Mouse (Mus musculus): Measurements from ENCODE around the gene Dnaaf1. TPM values are rescaled to one million over a fixed set of nuclear protein-coding genes. Genes with fewer than 3 reads are reported as not detected.

Gene Dnaaf1
- polyA plus RNA-seq, 1 experiment from 2014 or later: 2.5 TPM

- Histone ChIP-seq H3K4me2 (ENCODE audit: low read depth, low read length) (peak overlapping the region; percentile 19; the same call in 1 of the 2 replicates), H3K9me3 (ENCODE audit: control insufficient read depth, low read length) (no peaks in the 10 kb centered on the region), H3K27ac (replicated peaks; ENCODE audit: low read depth, low read length) (no peak overlapping the region), H3K27me3 (replicated peaks; ENCODE audit: control insufficient read depth, insufficient read depth, low read length) (peaks cover 11% of the 10 kb centered on the region; the same call in 1 of the 2 replicates), H3K36me3 (ENCODE audit: control insufficient read depth, insufficient read depth, low read length) (no peaks in the 10 kb centered on the region), H3K4me1 (ENCODE audit: control insufficient read depth, insufficient read depth, low read length) (peaks cover 7% of the 10 kb centered on the region; the same call in 1 of the 2 replicates), H3K9ac (ENCODE audit: low read depth, low read length) (no peak overlapping the region), H3K4me3 (ENCODE audit: low read depth, low read length) (no peak overlapping the region)
- DNase-seq (ENCODE audit: low spot score) (no peak), ATAC-seq (ENCODE audit: low read depth) (no peak)
- 58% methylated on average over 17 of the region's 29 CpGs for WGBS
These were observed 57.9 kb downstream of the Dnaaf1 start for GRCm38 (mm10) chr8:119632909-119633308.

GRCm38 (mm10) chr8:119634616-119635336 lies 59.7 kb downstream of the Dnaaf1 start:
- peak; percentile 47 for ATAC-seq (ENCODE audit: low read depth)
- Histone ChIP-seq H3K4me3 (ENCODE audit: low read depth, low read length) (no peak overlapping the region), H3K4me2 (ENCODE audit: low read depth, low read length) (no peak overlapping the region), H3K36me3 (ENCODE audit: control insufficient read depth, insufficient read depth, low read length) (no peaks in the 10 kb centered on the region), H3K27me3 (replicated peaks; ENCODE audit: control insufficient read depth, insufficient read depth, low read length) (peaks cover 11% of the 10 kb centered on the region; the same call in 1 of the 2 replicates), H3K4me1 (ENCODE audit: control insufficient read depth, insufficient read depth, low read length) (peaks cover 7% of the 10 kb centered on the region; the same call in 1 of the 2 replicates), H3K9ac (ENCODE audit: low read depth, low read length) (no peak overlapping the region), H3K27ac (replicated peaks; ENCODE audit: low read depth, low read length) (no peak overlapping the region; the same call in 1 of the 2 replicates), H3K9me3 (ENCODE audit: control insufficient read depth, low read length) (no peaks in the 10 kb centered on the region)
- DNase-seq (ENCODE audit: low spot score): peak; percentile 66
- 26% methylated on average over 14 of the region's 14 CpGs for WGBS

GRCm38 (mm10) chr8:119635378-119635777 lies 60.3 kb downstream of the Dnaaf1 start, which contains the start of gene Kcng4:
TSS of gene Kcng4 (minus strand) at chr8:119635680.
- no peak within 1 kb of the TSS; the same call in 1 of the 2 replicates for H3K27ac ChIP-seq (replicated peaks; ENCODE audit: low read depth, low read length)
- H3K4me2 ChIP-seq (ENCODE audit: low read depth, low read length): no peak within 1 kb of the TSS; the same call in 1 of the 2 replicates
- no peak within 1 kb of the TSS for H3K9ac ChIP-seq (ENCODE audit: low read depth, low read length)
- 24% methylated on average over 6 of the region's 6 CpGs for WGBS
- H3K36me3 ChIP-seq (ENCODE audit: control insufficient read depth, insufficient read depth, low read length): no peaks in the 10 kb centered on the region
- H3K27me3 ChIP-seq (replicated peaks; ENCODE audit: control insufficient read depth, insufficient read depth, low read length): peaks cover 11% of the 10 kb centered on the region; the same call in 1 of the 2 replicates
- 0 out of 2 replicates have a peak, but pooled peaks have one; percentile 41 for ATAC-seq (ENCODE audit: low read depth)
- DNase-seq (ENCODE audit: low spot score): peak; percentile 35
- H3K9me3 ChIP-seq (ENCODE audit: control insufficient read depth, low read length): no peaks in the 10 kb centered on the region
- peaks cover 7% of the 10 kb centered on the region; the same call in 1 of the 2 replicates for H3K4me1 ChIP-seq (ENCODE audit: control insufficient read depth, insufficient read depth, low read length)
- no peak within 1 kb of the TSS for H3K4me3 ChIP-seq (ENCODE audit: low read depth, low read length)

GRCm38 (mm10) chr8:119635958-119636357 lies 60.9 kb downstream of the Dnaaf1 start:
- ATAC-seq (ENCODE audit: low read depth) (no peak), DNase-seq (ENCODE audit: low spot score) (no peak)
- no peak overlapping the region for H3K9ac ChIP-seq (ENCODE audit: low read depth, low read length)
- H3K4me3 ChIP-seq (ENCODE audit: low read depth, low read length): no peak overlapping the region
- H3K36me3 ChIP-seq (ENCODE audit: control insufficient read depth, insufficient read depth, low read length): no peaks in the 10 kb centered on the region
- no peak overlapping the region for H3K4me2 ChIP-seq (ENCODE audit: low read depth, low read length)
- H3K9me3 ChIP-seq (ENCODE audit: control insufficient read depth, low read length): no peaks in the 10 kb centered on the region
- H3K27me3 ChIP-seq (replicated peaks; ENCODE audit: control insufficient read depth, insufficient read depth, low read length): peaks cover 11% of the 10 kb centered on the region; the same call in 1 of the 2 replicates
- no peak overlapping the region for H3K27ac ChIP-seq (replicated peaks; ENCODE audit: low read depth, low read length)
- H3K4me1 ChIP-seq (ENCODE audit: control insufficient read depth, insufficient read depth, low read length): peaks cover 7% of the 10 kb centered on the region; the same call in 1 of the 2 replicates
- 47% methylated on average over 2 of the region's 2 CpGs for WGBS

- Histone ChIP-seq H3K4me2 (ENCODE audit: low read depth, low read length) (no peak overlapping the region), H3K27ac (replicated peaks; ENCODE audit: low read depth, low read length) (no peak overlapping the region), H3K4me3 (ENCODE audit: low read depth, low read length) (no peak overlapping the region), H3K27me3 (replicated peaks; ENCODE audit: control insufficient read depth, insufficient read depth, low read length) (peaks cover 11% of the 10 kb centered on the region; the same call in 1 of the 2 replicates), H3K9ac (ENCODE audit: low read depth, low read length) (no peak overlapping the region), H3K9me3 (ENCODE audit: control insufficient read depth, low read length) (no peaks in the 10 kb centered on the region), H3K36me3 (ENCODE audit: control insufficient read depth, insufficient read depth, low read length) (no peaks in the 10 kb centered on the region), H3K4me1 (ENCODE audit: control insufficient read depth, insufficient read depth, low read length) (peaks cover 7% of the 10 kb centered on the region; the same call in 1 of the 2 replicates)
- WGBS: 60% methylated on average over 7 of the region's 7 CpGs
- DNase-seq (ENCODE audit: low spot score) (no peak), ATAC-seq (ENCODE audit: low read depth) (no peak)
These were observed 61.7 kb downstream of the Dnaaf1 start for GRCm38 (mm10) chr8:119636766-119637165.

GRCm38 (mm10) chr8:119637381-119637780 lies 62.3 kb downstream of the Dnaaf1 start:
- Histone ChIP-seq H3K36me3 (ENCODE audit: control insufficient read depth, insufficient read depth, low read length) (no peaks in the 10 kb centered on the region), H3K9ac (ENCODE audit: low read depth, low read length) (no peak overlapping the region), H3K4me1 (ENCODE audit: control insufficient read depth, insufficient read depth, low read length) (peaks cover 7% of the 10 kb centered on the region; the same call in 1 of the 2 replicates), H3K9me3 (ENCODE audit: control insufficient read depth, low read length) (no peaks in the 10 kb centered on the region), H3K4me3 (ENCODE audit: low read depth, low read length) (no peak overlapping the region), H3K27ac (replicated peaks; ENCODE audit: low read depth, low read length) (no peak overlapping the region), H3K4me2 (ENCODE audit: low read depth, low read length) (no peak overlapping the region), H3K27me3 (replicated peaks; ENCODE audit: control insufficient read depth, insufficient read depth, low read length) (peaks cover 11% of the 10 kb centered on the region; the same call in 1 of the 2 replicates)
- WGBS: 91% methylated on average over 4 of the region's 4 CpGs
- DNase-seq (ENCODE audit: low spot score) (no peak), ATAC-seq (ENCODE audit: low read depth) (no peak)

GRCm38 (mm10) chr8:119638261-119638660 lies 63.2 kb downstream of the Dnaaf1 start:
- peaks cover 2% of the 10 kb centered on the region; the same call in 1 of the 2 replicates for H3K27me3 ChIP-seq (replicated peaks; ENCODE audit: control insufficient read depth, insufficient read depth, low read length)
- H3K27ac ChIP-seq (replicated peaks; ENCODE audit: low read depth, low read length): no peak overlapping the region
- H3K9ac ChIP-seq (ENCODE audit: low read depth, low read length): no peak overlapping the region
- no peak overlapping the region for H3K4me3 ChIP-seq (ENCODE audit: low read depth, low read length)
- no peak overlapping the region for H3K4me2 ChIP-seq (ENCODE audit: low read depth, low read length)
- peaks cover 7% of the 10 kb centered on the region; the same call in 1 of the 2 replicates for H3K4me1 ChIP-seq (ENCODE audit: control insufficient read depth, insufficient read depth, low read length)
- no peaks in the 10 kb centered on the region for H3K36me3 ChIP-seq (ENCODE audit: control insufficient read depth, insufficient read depth, low read length)
- ATAC-seq (ENCODE audit: low read depth): no peak
- H3K9me3 ChIP-seq (ENCODE audit: control insufficient read depth, low read length): no peaks in the 10 kb centered on the region
- 74% methylated on average over 6 of the region's 6 CpGs for WGBS
- no peak for DNase-seq (ENCODE audit: low spot score)

GRCm38 (mm10) chr8:119639798-119640197 lies 64.8 kb downstream of the Dnaaf1 start:
- no peaks in the 10 kb centered on the region for H3K36me3 ChIP-seq (ENCODE audit: control insufficient read depth, insufficient read depth, low read length)
- ATAC-seq (ENCODE audit: low read depth) (no peak), DNase-seq (ENCODE audit: low spot score) (no peak)
- no peaks in the 10 kb centered on the region for H3K27me3 ChIP-seq (replicated peaks; ENCODE audit: control insufficient read depth, insufficient read depth, low read length)
- no peak overlapping the region for H3K4me2 ChIP-seq (ENCODE audit: low read depth, low read length)
- no peak overlapping the region for H3K4me3 ChIP-seq (ENCODE audit: low read depth, low read length)
- no peaks in the 10 kb centered on the region for H3K9me3 ChIP-seq (ENCODE audit: control insufficient read depth, low read length)
- no peak overlapping the region for H3K9ac ChIP-seq (ENCODE audit: low read depth, low read length)
- H3K27ac ChIP-seq (replicated peaks; ENCODE audit: low read depth, low read length): no peak overlapping the region
- WGBS: 67% methylated on average over 7 of the region's 7 CpGs
- H3K4me1 ChIP-seq (ENCODE audit: control insufficient read depth, insufficient read depth, low read length): peaks cover 7% of the 10 kb centered on the region; the same call in 1 of the 2 replicates

All from embryonic facial prominence, embryonic 14.5 days (tissue).